Mouse (Mus musculus): ENCODE measurements around the gene Atp6v0a4.
A peak's percentile ranks its signal among the peaks of the same experiment; 100 is the strongest.

Atp6v0a4 gene

DNA sequence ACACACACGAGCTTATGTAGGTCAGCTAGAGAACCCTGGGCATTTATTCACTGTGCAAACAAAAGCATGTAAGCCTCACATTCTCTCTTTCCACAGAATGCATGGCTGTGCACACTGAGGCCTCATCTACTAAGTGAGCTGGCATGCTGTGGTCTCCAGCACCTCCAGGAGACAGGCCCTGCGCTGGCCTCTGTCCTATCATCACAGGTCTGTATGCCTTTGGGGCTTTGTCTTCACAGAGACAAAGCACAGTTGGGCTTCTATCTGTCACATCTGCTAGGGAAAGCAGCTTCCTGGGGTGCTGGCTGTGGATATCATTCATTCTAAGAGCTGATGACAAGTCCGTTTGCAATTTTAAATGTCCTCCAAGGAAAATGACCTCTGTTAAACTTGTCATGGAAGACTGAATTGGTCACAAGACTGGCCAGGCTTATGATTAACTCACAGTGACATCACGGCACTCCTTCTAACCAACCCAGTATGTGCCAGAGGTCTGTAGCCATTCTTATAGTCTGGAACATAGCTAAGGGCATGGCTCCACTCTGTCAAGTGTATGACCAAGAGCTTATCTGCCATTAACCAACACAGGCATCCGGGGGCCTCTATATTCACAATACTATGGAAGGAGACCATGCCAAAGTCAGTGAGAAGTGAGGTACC is 52.1 kb downstream of the Atp6v0a4 start:
- no peak for DNase-seq

DNA sequence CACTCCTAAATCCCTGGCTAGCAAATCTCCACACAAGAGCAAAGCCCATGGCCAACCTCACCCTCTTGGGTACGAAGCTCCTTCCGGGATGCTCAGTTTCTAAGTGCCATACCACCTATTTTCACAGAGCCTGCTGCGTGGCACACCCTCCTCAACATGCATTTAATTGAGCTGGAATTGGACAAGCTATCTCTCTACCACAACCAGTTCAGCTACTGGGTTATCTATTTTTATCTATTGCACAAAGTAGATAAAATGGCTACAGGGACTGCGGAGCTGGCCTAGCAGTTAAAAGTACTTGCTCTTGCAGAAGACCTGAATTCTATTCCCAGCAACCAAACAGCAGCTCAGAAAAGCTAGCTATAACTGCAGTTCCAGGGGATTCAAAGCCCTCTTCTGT is 53.1 kb downstream of the Atp6v0a4 start:
- no peak for DNase-seq

DNA sequence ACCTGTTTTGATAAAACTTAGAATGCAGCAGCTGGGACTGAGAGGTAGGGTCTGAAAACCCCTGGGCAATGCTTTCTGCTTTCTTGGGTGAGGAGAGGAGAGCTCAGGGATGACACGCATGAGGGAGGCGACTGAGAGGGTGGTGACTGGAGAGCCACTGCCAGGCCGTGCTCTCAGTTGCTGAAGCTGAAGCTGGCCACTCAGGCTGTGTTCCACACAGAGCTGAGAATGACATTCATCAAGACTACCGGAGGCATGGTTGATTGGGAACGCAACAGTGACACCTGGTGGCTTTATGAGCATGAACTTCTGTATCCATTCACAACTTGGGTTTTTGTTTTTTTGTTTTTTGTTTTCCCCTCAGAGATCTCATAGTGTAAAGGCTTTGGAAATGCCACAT is 58.2 kb downstream of the Atp6v0a4 start:
- DNase-seq: peak; percentile 95

DNA sequence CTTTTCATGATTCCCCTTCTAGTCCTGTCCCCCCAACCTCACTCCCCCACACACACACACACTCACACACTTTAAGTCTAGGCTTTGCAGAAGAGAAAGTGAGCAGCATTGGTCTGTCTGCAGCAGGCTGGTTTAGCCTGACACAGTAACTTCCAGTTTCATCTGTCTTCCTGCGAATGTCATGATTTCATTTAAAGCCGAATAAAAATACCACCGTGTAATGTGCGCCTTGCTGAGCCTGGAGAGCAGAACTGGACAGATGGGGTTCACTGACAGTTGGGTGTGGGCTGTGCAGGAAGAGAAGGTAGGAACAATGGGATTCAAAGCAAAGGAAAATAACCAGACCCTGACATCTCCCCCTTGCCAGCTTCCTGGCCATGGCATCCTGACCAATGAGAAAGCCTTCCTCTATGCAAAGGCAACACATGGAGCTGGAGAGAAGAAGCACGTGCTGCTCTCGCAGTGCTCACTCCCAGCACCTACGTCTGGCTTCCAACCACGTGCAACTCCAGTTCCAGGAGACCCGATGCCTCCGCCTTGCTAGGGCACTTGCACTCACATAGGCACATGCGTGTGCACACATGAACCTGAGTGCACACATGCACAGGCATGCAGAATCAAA is 58.8 kb downstream of the Atp6v0a4 start:
- no peak for DNase-seq

- peak; percentile 82 for DNase-seq
Observed at GRCm38 (mm10) chr6:38065122-38065500, 59.3 kb downstream of the Atp6v0a4 start.

DNA sequence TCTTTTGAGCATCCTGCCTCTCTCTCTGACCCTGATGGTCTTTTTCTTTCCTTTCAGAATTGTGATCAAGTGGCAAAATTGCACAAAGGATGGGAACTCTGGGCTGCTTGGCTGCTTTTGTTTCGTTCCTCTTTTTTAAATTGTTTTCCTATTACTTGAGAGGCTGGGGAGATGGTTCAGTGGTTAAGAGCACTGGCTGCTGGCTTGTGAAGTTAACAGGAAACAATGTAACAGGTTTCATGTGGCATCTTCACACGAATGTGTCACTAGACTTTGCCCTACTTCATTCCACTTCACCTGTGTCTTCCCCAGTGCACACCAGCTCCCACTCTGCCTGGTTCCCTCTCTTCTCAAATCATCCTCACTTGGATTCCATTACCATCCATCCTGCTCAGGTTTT is 59.8 kb downstream of the Atp6v0a4 start:
- no peak for DNase-seq

- no peak for DNase-seq
Observed at GRCm38 (mm10) chr6:38058805-38059204, 65.6 kb downstream of the Atp6v0a4 start.

DNA sequence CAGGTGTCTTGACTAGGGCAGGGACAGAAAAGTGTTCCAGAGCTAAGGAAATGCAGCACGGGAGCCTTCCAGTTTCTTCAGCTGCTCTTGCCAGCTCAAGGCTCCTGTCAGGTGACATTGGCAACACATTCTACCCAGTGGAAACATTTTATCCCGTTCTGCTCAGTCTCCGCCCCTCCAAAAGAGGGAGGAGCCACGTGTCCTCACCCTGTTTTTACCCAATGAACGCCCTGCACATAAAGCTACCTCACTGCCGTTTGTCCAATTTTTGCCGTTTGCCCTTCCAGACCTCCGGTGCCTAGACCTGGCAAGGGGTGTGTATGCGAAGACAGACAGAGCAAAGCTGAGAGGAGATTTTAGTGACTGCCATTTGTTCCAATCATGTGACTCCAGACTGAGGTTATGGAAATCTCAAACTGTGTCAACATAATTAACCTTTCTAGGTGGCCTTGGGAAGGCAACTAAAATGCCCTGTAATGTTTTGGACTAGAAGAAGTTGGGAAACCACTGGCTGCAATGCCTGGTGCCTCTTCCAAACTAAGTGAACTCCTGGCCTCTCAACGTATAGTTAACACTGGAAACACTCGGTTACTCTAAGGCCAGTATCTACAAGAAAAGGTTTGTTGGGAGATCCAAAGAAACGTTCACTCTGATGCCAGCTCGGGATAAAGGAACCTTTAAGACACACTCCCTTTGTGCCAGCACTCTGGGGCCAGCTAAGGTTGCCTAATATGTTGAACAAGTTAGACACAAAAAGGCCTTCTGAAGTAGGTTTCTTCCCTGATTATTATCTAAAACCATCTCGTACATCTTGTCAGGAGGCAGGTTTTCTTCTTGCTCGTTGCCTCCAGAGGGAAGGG is 68.7 kb downstream of the Atp6v0a4 start:
- no peak for DNase-seq

GRCm38 (mm10) chr6:38049601-38050000 is 74.8 kb downstream of the Atp6v0a4 start:
- DNase-seq: no peak

DNA sequence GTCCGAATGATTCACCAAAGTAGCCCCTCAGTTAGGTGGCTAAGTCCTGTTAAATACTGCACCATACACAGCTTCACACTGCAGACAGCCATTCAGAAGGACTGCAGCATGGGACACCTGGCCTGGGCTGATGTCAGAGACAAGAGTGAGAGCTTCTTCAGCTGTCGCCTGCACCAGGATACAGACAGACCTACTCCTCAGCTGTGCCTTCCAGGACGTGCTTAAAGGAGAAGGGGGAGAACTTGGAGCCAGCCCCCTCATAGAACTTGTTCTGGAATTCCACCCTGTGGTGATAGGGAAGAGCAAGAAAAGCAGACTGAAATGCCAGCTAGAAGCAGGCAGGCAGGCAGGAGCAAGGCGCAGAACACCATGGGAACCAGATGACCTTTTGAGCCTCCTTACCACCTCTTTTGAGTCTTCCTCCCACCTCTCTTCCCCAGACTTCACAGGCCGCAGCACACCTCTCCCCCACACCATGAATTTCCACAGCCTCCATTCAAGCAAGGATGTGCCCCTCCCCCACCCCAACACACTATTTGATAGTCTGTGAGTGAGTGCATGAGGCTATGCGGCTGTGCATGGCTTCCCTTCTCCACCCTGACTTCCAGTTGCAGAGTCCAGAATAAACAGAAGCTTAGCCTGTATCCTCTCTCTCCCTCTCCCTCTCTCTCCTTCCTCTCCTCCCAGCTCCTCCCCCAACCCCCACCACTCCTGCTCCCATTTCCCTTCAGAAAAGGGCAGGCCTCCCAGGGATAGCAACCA is 75.4 kb downstream of the Atp6v0a4 start:
- peak; percentile 95 for DNase-seq

DNA sequence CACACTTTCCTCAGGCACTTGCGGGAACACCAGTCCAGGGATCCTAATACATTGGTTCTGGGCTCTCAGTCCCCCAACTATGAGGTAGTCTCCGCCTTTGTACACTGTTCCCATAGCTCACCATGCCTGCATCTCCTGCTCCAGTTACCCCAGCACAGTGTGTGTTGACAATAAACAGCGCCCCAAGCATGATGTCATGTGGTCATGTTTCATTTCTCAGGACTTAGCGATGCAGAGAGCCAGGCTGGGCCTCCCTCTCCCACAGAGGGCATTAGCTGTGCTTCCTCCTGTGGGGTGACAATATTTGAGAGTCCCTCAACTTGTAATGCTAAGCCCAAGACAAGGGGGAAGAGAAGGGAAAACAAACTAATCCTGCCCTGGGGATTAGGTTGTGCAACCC is 76.4 kb downstream of the Atp6v0a4 start:
- DNase-seq: peak; percentile 94

DNA sequence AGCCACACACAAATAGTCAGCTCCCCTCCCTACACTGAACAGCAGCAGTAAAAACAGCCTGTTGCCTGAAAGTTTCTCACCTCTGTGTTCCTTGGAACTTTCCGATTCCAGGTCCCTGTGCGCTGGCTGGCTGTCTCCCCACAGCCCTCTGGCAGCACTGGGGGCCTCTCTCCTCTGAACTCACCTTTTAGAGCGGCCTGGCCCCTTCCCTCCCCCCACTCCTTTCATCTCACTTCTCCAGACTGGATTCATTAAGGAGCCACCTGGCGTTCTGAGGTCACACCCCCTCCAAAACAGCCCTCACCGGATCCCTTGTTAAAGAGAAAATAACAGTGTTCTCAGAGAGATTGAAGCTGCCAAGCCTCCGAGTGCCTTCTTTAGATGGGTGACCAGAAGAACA is 77.5 kb downstream of the Atp6v0a4 start, which contains the start of gene Svopl:
Gene Svopl (minus strand): TSS at position 159 of the 400 bp plus-strand sequence.
- DNase-seq: no peak

DNA sequence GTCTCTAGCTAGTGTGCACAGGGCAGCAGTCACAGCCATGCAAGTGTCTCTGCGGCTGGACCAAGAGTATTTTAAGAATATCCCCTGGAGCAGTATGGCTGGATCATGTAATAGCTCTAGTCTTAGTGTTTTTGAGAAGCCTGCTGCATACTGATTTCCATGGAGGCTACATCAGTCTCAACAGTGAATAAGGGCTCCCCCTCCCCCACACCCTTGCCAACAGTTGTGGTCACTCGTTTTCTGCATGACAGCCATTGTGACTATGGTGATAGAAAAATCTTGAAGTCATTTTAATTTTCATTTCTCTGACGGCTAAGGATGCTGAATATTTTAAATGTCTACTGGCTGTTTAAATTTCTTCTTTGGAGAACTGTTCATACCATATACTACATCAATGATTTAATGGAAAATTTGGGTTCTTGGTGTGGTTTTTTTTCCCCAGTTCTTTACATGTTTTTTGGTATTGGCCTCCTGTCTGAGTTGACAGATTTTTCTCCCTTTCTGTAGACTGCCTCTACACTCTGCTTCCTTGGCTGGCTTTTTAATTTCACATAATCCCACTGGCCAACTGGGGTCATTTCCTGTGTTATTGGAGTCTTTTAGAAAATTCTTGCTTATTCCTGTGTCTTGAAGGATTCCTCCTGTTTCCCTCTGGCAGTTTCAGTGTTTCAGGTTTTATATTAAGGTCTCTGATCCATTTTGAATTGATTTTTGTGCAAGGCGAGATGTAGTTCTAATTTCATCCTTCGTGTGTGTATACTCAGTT is 91.4 kb downstream of the Atp6v0a4 start:
- no peak for DNase-seq

DNA sequence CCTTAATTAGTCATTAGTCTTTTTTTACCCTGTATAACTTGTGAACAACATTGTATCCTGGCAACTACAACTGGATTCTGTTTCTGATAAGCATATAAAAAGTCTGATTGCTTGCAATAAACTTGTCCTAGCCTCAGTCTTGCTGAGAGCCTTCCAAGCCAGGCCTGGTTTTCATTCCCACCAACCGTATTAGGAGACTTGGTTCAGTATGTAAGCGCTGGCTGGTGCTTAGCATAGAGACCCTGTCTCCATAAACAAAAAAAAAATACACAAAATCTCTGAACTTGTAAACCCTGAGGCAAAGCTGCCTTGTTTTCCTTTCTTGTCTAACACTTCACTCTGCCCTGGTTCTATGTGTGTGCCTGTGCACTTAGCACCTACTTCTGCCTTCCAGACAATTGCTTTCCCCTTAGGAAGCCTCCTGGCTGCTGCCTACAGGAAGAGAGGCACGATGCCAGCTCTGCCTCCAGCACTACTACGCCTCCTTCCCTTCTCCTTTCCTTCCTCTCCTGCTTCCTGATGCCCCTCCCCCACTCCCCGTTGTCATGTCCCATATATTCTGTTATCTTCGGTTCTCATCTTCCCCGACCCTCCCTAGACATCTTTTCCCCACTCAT is 92.4 kb downstream of the Atp6v0a4 start:
- peak; percentile 89 for DNase-seq

- no peak for DNase-seq
Observed at GRCm38 (mm10) chr6:38028205-38028604, 96.2 kb downstream of the Atp6v0a4 start.

DNA sequence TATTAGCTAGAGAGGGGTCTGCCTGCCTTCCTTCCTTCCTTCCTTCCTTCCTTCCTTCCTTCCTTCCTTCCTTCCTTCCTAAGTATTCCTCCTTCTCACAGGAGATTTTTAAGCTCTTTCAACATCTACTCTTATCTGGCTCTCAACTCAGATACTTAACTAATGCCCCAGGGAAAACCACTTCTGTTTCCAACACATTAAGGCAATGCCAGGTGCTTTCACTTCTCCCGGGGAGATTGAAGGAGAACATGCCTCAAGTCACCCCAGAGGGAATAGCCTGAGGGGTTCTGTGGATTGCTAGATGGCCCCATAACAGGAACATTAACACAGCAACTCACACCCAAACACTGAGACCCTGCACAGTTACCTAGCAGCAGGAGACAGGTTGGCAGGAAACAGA is 96.6 kb downstream of the Atp6v0a4 start:
- DNase-seq: peak; percentile 65

DNA sequence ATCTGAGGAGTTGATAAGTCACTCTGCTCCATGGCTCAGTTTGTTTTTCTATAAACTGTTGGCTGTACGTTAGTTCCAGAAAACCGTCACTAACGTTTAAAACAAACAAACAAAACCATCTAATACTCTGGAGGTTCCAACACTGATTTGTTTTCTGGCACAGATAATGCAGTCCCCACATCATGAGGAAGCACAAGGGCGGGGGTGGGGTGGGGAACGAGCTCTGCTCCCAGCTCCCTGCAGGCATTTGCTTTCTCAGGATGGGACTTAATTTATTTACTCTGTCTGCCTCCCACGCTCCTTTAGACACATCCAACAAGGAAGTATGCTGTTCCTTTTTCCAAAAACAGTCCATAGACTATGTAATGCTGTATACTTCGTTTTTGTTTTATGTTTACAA is 101.1 kb downstream of the Atp6v0a4 start:
- peak; percentile 81 for DNase-seq

DNA sequence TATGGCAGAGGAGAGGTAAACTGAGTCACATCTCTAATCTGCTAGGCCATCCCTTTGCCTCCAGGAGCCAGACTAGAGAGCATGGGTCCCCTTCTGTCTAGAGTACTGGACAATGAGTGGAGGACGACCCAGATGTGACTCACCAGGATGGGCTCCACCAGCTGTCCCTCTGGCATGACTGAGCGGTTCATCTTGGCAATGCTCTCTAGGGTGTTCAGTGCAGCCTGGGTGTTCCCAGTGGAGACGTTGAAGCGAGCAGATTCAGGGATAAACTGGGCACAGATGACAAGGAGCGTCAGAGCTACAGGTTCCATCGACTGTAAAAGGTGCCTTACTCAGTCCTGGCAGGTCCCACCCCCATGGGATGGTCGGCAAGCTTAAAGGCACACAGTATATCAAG is 103.0 kb downstream of the Atp6v0a4 start:
- DNase-seq: peak; percentile 87

DNA sequence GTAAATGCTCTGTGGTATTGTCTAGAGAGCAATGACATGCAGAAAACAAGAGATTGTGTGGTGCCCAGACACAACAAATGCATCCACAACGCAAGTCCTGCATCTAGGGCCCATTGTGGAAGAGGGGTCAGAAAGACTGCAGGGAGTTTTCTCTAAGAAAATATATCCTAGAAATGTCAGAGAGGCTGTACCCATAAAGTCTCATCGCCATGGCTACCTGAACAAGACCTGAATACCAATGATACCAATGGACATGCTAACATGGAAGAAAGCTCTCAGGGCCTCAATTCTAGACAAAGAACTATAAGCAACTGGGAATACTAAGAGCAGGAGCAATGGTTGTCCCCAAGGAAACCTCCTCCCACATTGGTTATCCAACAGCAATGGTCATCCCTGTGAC is 111.6 kb downstream of the Atp6v0a4 start:
- no peak for DNase-seq

- no peak for DNase-seq
Observed at GRCm38 (mm10) chr6:38007459-38007858, 116.9 kb downstream of the Atp6v0a4 start.

All from heart, adult 11 months (tissue).